Mouse (Mus musculus) embryonic facial prominence, embryonic 11.5 days (tissue): ENCODE measurements at regions not wholly inside any gene's neighbourhood (a gene's known extent, or its start where the extent isn't known, plus 50 kb on each side); places are given as distances from the start of the nearest gene placed in this dataset.

ENCODE experiments used
- ATAC-seq: fragments of 200-750 bp; cut with Nextera tagmentation; replicated peaks from 2 replicates; pipeline ENCODE4 v1.8.0; 2017; ENCODE audit warnings: low read depth; ENCODE audit not compliant: insufficient number of reproducible peaks, low FRiP score, low TSS enrichment
- DNase-seq: peaks from one replicate; pipeline ENCODE4 v3.0.0-alpha.2; 2015; ENCODE audit warnings: low spot score
- H3K27ac ChIP-seq: fragments of 300-500 bp; sonication (generic); replicated peaks from 2 replicates; pipeline ENCODE4 v1.5.1; 2014; ENCODE audit warnings: mild to moderate bottlenecking, low read depth, low read length, control low read depth
- H3K27me3 ChIP-seq: fragments of 300-500 bp; sonication (generic); 2 replicates; pipeline ENCODE4 v1.6.1; 2014; ENCODE audit warnings: mild to moderate bottlenecking, low read length, moderate library complexity, mixed read lengths; ENCODE audit not compliant: control insufficient read depth, insufficient read depth
- H3K36me3 ChIP-seq: fragments of 300-500 bp; sonication (generic); replicated peaks from 2 replicates; pipeline ENCODE4 v1.6.1; 2014; ENCODE audit warnings: low read depth, mild to moderate bottlenecking, low read length, moderate library complexity, mixed read lengths; ENCODE audit not compliant: control insufficient read depth, insufficient read depth
- H3K4me1 ChIP-seq: fragments of 300-500 bp; sonication (generic); 2 replicates; pipeline ENCODE4 v1.6.1; 2014; ENCODE audit warnings: low read length, mixed read lengths; ENCODE audit not compliant: control insufficient read depth, insufficient read depth
- H3K4me2 ChIP-seq: fragments of 300-500 bp; sonication (generic); 2 replicates; pipeline ENCODE4 v1.6.1; 2014; ENCODE audit warnings: low read depth, mild to moderate bottlenecking, control low read depth, low read length, moderate library complexity
- H3K4me3 ChIP-seq: fragments of 300-500 bp; sonication (generic); 2 replicates; pipeline ENCODE4 v1.5.1; 2014; ENCODE audit warnings: low read depth, low read length, control low read depth
- H3K9ac ChIP-seq: fragments of 300-500 bp; sonication (generic); replicated peaks from 2 replicates; pipeline ENCODE4 v1.6.1; 2014; ENCODE audit warnings: mild to moderate bottlenecking, control low read depth, low read length
- H3K9me3 ChIP-seq: fragments of 300-500 bp; sonication (generic); replicated peaks from 2 replicates; pipeline ENCODE4 v1.6.1; 2016; ENCODE audit warnings: mild to moderate bottlenecking, low read length, inconsistent platforms, mixed read lengths; ENCODE audit not compliant: control insufficient read depth
- WGBS: fragments of 180-500 bp; shearing (Covaris S2); extraction: QIAGEN DNeasy Blood & Tissue Kit; methylation state at CpG from one replicate; pipeline ENCODE4 v1.1.7; 2014; 5-methylcytosine and 5-hydroxymethylcytosine counted together

DNA sequence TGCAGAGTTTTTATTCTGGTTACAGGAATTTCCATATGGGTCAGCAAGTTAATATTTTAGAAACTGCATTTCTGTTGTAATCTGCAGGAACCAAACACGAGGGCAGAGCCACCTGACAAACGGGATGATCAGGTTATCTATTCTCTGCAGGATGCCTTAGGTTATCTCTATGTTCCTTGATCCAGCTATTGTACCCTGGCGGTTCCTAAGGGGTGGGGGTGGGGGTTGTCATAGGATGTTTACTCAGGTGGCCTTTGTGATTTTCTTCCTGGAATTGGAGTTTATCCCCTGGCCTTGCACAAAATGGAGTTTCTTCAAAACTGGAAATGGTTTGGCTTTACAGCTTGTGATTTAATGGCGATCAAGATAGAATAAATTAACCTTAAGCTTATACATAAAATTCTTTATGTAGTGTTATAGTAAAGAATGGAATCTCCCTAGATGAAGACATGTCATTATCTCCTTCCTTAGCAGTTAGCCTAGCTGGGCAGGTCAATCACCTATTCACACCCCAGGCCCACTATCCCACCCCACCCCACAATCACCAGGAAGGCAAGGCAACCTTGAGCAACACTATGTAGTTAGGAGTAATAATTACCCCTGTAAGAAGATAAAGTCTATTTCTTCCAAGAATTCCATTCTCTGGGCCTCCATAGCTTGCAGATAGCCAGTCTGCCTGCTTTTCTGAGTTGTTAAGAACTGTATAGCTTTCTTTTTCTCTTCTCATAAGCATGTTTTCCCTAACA is 192.3 kb upstream of the B430218F22Rik start:
- no peak for DNase-seq
- no peak overlapping the region for H3K27ac ChIP-seq
- H3K4me2 ChIP-seq, result no peak overlapping the region
- no peaks in the 10 kb centered on the region for H3K4me1 ChIP-seq
- no peaks in the 10 kb centered on the region for H3K9me3 ChIP-seq
- H3K9ac ChIP-seq, result no peak overlapping the region
- no peaks in the 10 kb centered on the region for H3K36me3 ChIP-seq
- WGBS, result 46% methylated on average over 4 of the region's 4 CpGs
- H3K4me3 ChIP-seq, result no peak overlapping the region
- H3K27me3 ChIP-seq, result no peaks in the 10 kb centered on the region
- no peak for ATAC-seq

DNA sequence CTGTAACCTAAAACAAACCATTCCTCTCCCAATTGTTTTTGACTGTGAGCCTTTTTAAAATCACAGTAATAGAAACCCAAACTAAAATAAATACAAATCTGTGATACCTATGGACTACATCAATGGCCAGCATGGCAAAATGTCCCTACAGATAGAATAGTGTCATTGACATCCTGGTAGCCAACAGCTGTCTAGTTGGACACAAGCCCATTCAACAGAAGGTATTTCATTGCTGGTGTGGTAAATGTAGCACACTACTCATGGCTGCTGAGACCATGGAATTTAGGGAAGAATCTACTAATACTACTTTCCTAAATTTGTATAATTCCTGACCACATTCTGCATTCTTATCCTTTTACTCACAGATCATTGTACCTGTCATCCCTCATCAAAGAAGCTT is 178.3 kb upstream of the B430218F22Rik start:
- Histone ChIP-seq H3K27me3 (no peaks in the 10 kb centered on the region), H3K9me3 (no peaks in the 10 kb centered on the region), H3K9ac (no peak overlapping the region), H3K4me1 (no peaks in the 10 kb centered on the region), H3K4me2 (no peak overlapping the region), H3K27ac (no peak overlapping the region), H3K4me3 (no peak overlapping the region), H3K36me3 (no peaks in the 10 kb centered on the region)
- ATAC-seq (no peak), DNase-seq (no peak)

GRCm38 (mm10) chr13:118227354-118227753 is 159.1 kb upstream of the B430218F22Rik start:
- peak; percentile 85 for DNase-seq
- ATAC-seq, result no peak
- no peak overlapping the region for H3K9ac ChIP-seq
- WGBS, result 30% methylated on average over 3 of the region's 3 CpGs
- H3K4me2 ChIP-seq, result no peak overlapping the region
- no peaks in the 10 kb centered on the region for H3K36me3 ChIP-seq
- H3K27ac ChIP-seq, result no peak overlapping the region
- H3K4me1 ChIP-seq, result no peaks in the 10 kb centered on the region
- H3K27me3 ChIP-seq, result no peaks in the 10 kb centered on the region
- H3K4me3 ChIP-seq, result no peak overlapping the region
- no peaks in the 10 kb centered on the region for H3K9me3 ChIP-seq

DNA sequence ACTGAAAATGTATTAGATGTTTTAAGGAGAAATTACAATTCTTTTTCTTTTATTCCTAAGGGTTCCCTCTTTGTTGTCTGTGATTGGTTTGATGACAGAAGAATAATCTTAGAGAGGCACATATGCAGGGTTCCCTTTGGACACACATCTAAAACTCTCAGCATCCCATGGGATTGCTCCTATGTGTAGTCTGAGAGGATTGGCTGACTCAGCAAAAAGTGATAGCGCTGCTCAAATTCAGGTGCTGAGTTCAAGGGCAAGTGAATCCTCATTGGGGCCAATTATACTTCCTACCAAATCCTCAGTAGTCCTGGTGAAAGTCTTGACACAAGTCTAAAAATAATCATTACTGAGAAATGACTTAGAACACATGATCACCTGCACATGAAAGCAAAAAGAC is 148.5 kb upstream of the B430218F22Rik start:
- no peaks in the 10 kb centered on the region for H3K4me1 ChIP-seq
- no peak overlapping the region for H3K4me2 ChIP-seq
- H3K9me3 ChIP-seq, result no peaks in the 10 kb centered on the region
- no peak for ATAC-seq
- H3K36me3 ChIP-seq, result no peaks in the 10 kb centered on the region
- H3K27me3 ChIP-seq, result no peaks in the 10 kb centered on the region
- H3K27ac ChIP-seq, result no peak overlapping the region
- DNase-seq, result no peak
- WGBS, result 74% methylated on average over 1 of the region's 1 CpGs
- no peak overlapping the region for H3K9ac ChIP-seq
- no peak overlapping the region for H3K4me3 ChIP-seq

- Histone ChIP-seq H3K9ac (no peak overlapping the region), H3K27ac (no peak overlapping the region), H3K36me3 (no peaks in the 10 kb centered on the region), H3K27me3 (no peaks in the 10 kb centered on the region), H3K4me2 (no peak overlapping the region), H3K9me3 (no peaks in the 10 kb centered on the region), H3K4me1 (no peaks in the 10 kb centered on the region), H3K4me3 (no peak overlapping the region)
- no peak for ATAC-seq
- no peak for DNase-seq
- 86% methylated on average over 3 of the region's 3 CpGs for WGBS
Measured at GRCm38 (mm10) chr13:118244680-118245079, 141.8 kb upstream of the B430218F22Rik start.

DNA sequence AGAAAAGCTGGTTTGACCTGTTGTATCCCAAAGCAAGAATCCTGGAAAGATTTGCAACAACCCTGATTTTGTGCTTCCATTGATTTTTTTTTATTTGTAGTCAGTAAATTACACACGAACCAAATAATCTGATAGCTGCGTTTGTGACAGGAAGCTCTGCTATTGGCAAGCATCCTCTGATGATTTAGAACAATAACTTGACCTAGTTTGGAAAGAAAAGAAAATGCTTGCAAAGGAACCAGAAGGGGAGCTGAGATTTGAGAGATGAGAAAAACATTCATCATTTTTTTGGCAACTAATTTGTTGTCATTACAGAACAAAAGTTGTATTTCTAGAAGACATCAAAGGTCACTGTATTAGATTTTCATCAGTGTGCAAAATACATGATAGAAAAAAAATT is 140.9 kb upstream of the B430218F22Rik start:
- H3K9me3 ChIP-seq, result no peaks in the 10 kb centered on the region
- no peak for DNase-seq
- no peak overlapping the region for H3K4me2 ChIP-seq
- H3K9ac ChIP-seq, result no peak overlapping the region
- ATAC-seq, result no peak
- 75% methylated on average over 2 of the region's 2 CpGs for WGBS
- no peaks in the 10 kb centered on the region for H3K27me3 ChIP-seq
- no peak overlapping the region for H3K4me3 ChIP-seq
- H3K36me3 ChIP-seq, result no peaks in the 10 kb centered on the region
- no peak overlapping the region for H3K27ac ChIP-seq
- no peaks in the 10 kb centered on the region for H3K4me1 ChIP-seq

GRCm38 (mm10) chr13:118259606-118260005 is 126.8 kb upstream of the B430218F22Rik start:
- Histone ChIP-seq H3K4me1 (no peaks in the 10 kb centered on the region), H3K4me3 (no peak overlapping the region), H3K27me3 (no peaks in the 10 kb centered on the region), H3K4me2 (no peak overlapping the region), H3K36me3 (no peaks in the 10 kb centered on the region), H3K9ac (no peak overlapping the region), H3K9me3 (no peaks in the 10 kb centered on the region), H3K27ac (no peak overlapping the region)
- DNase-seq, result no peak
- WGBS, result 51% methylated on average over 4 of the region's 4 CpGs
- ATAC-seq, result no peak

- Histone ChIP-seq H3K4me1 (no peaks in the 10 kb centered on the region), H3K4me2 (no peak overlapping the region), H3K36me3 (no peaks in the 10 kb centered on the region), H3K9me3 (no peaks in the 10 kb centered on the region), H3K4me3 (no peak overlapping the region), H3K9ac (no peak overlapping the region), H3K27me3 (no peaks in the 10 kb centered on the region), H3K27ac (no peak overlapping the region)
- DNase-seq (no peak), ATAC-seq (no peak)
- 65% methylated on average over 4 of the region's 4 CpGs for WGBS
Measured at GRCm38 (mm10) chr13:118262971-118263370, 123.5 kb upstream of the B430218F22Rik start.
